Mouse (Mus musculus): Measurements from ENCODE around the gene Wars2. TPM values are rescaled to one million over a fixed set of nuclear protein-coding genes. Genes with fewer than 3 reads are reported as not detected.

Gene Wars2
- polyA plus RNA-seq, 1 experiment from 2014 or later = 7.1 TPM

GRCm38 (mm10) chr3:99173178-99173577, 32.3 kb downstream of the Wars2 start:
- Histone ChIP-seq H3K9me3 (ENCODE audit: control insufficient read depth, low read length) (no peaks in the 10 kb centered on the region), H3K9ac (replicated peaks; ENCODE audit: low read depth, low read length) (no peak overlapping the region), H3K36me3 (ENCODE audit: control insufficient read depth, insufficient read depth, low read length) (no peaks in the 10 kb centered on the region), H3K4me2 (ENCODE audit: low read depth, low read length) (no peak overlapping the region), H3K4me3 (ENCODE audit: low read depth, low read length) (no peak overlapping the region), H3K27ac (ENCODE audit: low read depth, low read length) (no peak overlapping the region), H3K27me3 (ENCODE audit: control insufficient read depth, insufficient read depth, low read length) (no peaks in the 10 kb centered on the region), H3K4me1 (ENCODE audit: control insufficient read depth, insufficient read depth, low read length) (no peaks in the 10 kb centered on the region)
- no peak for ATAC-seq (ENCODE audit: low read depth)
- WGBS = 94% methylated on average over 5 of the region's 5 CpGs

GRCm38 (mm10) chr3:99174658-99175304, 33.9 kb downstream of the Wars2 start:
- Histone ChIP-seq H3K4me1 (ENCODE audit: control insufficient read depth, insufficient read depth, low read length) (no peaks in the 10 kb centered on the region), H3K36me3 (ENCODE audit: control insufficient read depth, insufficient read depth, low read length) (no peaks in the 10 kb centered on the region), H3K9ac (replicated peaks; ENCODE audit: low read depth, low read length) (no peak overlapping the region), H3K27ac (ENCODE audit: low read depth, low read length) (no peak overlapping the region), H3K4me3 (ENCODE audit: low read depth, low read length) (no peak overlapping the region), H3K4me2 (ENCODE audit: low read depth, low read length) (no peak overlapping the region), H3K27me3 (ENCODE audit: control insufficient read depth, insufficient read depth, low read length) (no peaks in the 10 kb centered on the region), H3K9me3 (ENCODE audit: control insufficient read depth, low read length) (no peaks in the 10 kb centered on the region)
- peak; percentile 80 for ATAC-seq (ENCODE audit: low read depth)
- 19% methylated on average over 9 of the region's 9 CpGs for WGBS

GRCm38 (mm10) chr3:99183355-99184016, 42.6 kb downstream of the Wars2 start:
- no peak overlapping the region for H3K9ac ChIP-seq (replicated peaks; ENCODE audit: low read depth, low read length)
- H3K9me3 ChIP-seq (ENCODE audit: control insufficient read depth, low read length) = no peaks in the 10 kb centered on the region
- H3K4me1 ChIP-seq (ENCODE audit: control insufficient read depth, insufficient read depth, low read length) = no peaks in the 10 kb centered on the region
- no peak for ATAC-seq (ENCODE audit: low read depth)
- no peak overlapping the region for H3K27ac ChIP-seq (ENCODE audit: low read depth, low read length)
- 80% methylated on average over 17 of the region's 17 CpGs for WGBS
- H3K36me3 ChIP-seq (ENCODE audit: control insufficient read depth, insufficient read depth, low read length) = no peaks in the 10 kb centered on the region
- H3K4me3 ChIP-seq (ENCODE audit: low read depth, low read length) = no peak overlapping the region
- H3K27me3 ChIP-seq (ENCODE audit: control insufficient read depth, insufficient read depth, low read length) = no peaks in the 10 kb centered on the region
- no peak overlapping the region for H3K4me2 ChIP-seq (ENCODE audit: low read depth, low read length)

- Histone ChIP-seq H3K9me3 (ENCODE audit: control insufficient read depth, low read length) (no peaks in the 10 kb centered on the region), H3K9ac (replicated peaks; ENCODE audit: low read depth, low read length) (no peak overlapping the region), H3K4me1 (ENCODE audit: control insufficient read depth, insufficient read depth, low read length) (no peaks in the 10 kb centered on the region), H3K36me3 (ENCODE audit: control insufficient read depth, insufficient read depth, low read length) (no peaks in the 10 kb centered on the region), H3K27ac (ENCODE audit: low read depth, low read length) (no peak overlapping the region), H3K4me2 (ENCODE audit: low read depth, low read length) (no peak overlapping the region), H3K27me3 (ENCODE audit: control insufficient read depth, insufficient read depth, low read length) (no peaks in the 10 kb centered on the region), H3K4me3 (ENCODE audit: low read depth, low read length) (no peak overlapping the region)
- 67% methylated on average over 1 of the region's 1 CpGs for WGBS
- ATAC-seq (ENCODE audit: low read depth) = no peak
Observed at GRCm38 (mm10) chr3:99184373-99184772, 43.5 kb downstream of the Wars2 start.

- no peak for ATAC-seq (ENCODE audit: low read depth)
- WGBS = 92% methylated on average over 1 of the region's 1 CpGs
- H3K36me3 ChIP-seq (ENCODE audit: control insufficient read depth, insufficient read depth, low read length) = no peaks in the 10 kb centered on the region
- no peak overlapping the region for H3K9ac ChIP-seq (replicated peaks; ENCODE audit: low read depth, low read length)
- H3K27me3 ChIP-seq (ENCODE audit: control insufficient read depth, insufficient read depth, low read length) = no peaks in the 10 kb centered on the region
- H3K4me2 ChIP-seq (ENCODE audit: low read depth, low read length) = no peak overlapping the region
- no peak overlapping the region for H3K27ac ChIP-seq (ENCODE audit: low read depth, low read length)
- no peaks in the 10 kb centered on the region for H3K4me1 ChIP-seq (ENCODE audit: control insufficient read depth, insufficient read depth, low read length)
- H3K4me3 ChIP-seq (ENCODE audit: low read depth, low read length) = no peak overlapping the region
- no peaks in the 10 kb centered on the region for H3K9me3 ChIP-seq (ENCODE audit: control insufficient read depth, low read length)
Observed at GRCm38 (mm10) chr3:99188097-99188496, 47.2 kb downstream of the Wars2 start.

GRCm38 (mm10) chr3:99193576-99193975, 52.7 kb downstream of the Wars2 start:
- Histone ChIP-seq H3K9ac (replicated peaks; ENCODE audit: low read depth, low read length) (no peak overlapping the region), H3K9me3 (ENCODE audit: control insufficient read depth, low read length) (no peaks in the 10 kb centered on the region), H3K4me3 (ENCODE audit: low read depth, low read length) (no peak overlapping the region), H3K27ac (ENCODE audit: low read depth, low read length) (no peak overlapping the region), H3K27me3 (ENCODE audit: control insufficient read depth, insufficient read depth, low read length) (no peaks in the 10 kb centered on the region), H3K4me1 (ENCODE audit: control insufficient read depth, insufficient read depth, low read length) (no peaks in the 10 kb centered on the region), H3K4me2 (ENCODE audit: low read depth, low read length) (no peak overlapping the region), H3K36me3 (ENCODE audit: control insufficient read depth, insufficient read depth, low read length) (no peaks in the 10 kb centered on the region)
- 83% methylated on average over 4 of the region's 4 CpGs for WGBS
- no peak for ATAC-seq (ENCODE audit: low read depth)

GRCm38 (mm10) chr3:99203331-99203730, 62.5 kb downstream of the Wars2 start:
- no peak for ATAC-seq (ENCODE audit: low read depth)
- H3K4me1 ChIP-seq (ENCODE audit: control insufficient read depth, insufficient read depth, low read length) = no peaks in the 10 kb centered on the region
- no peak overlapping the region for H3K9ac ChIP-seq (replicated peaks; ENCODE audit: low read depth, low read length)
- H3K4me3 ChIP-seq (ENCODE audit: low read depth, low read length) = no peak overlapping the region
- no peaks in the 10 kb centered on the region for H3K36me3 ChIP-seq (ENCODE audit: control insufficient read depth, insufficient read depth, low read length)
- no peak overlapping the region for H3K4me2 ChIP-seq (ENCODE audit: low read depth, low read length)
- H3K9me3 ChIP-seq (ENCODE audit: control insufficient read depth, low read length) = no peaks in the 10 kb centered on the region
- H3K27me3 ChIP-seq (ENCODE audit: control insufficient read depth, insufficient read depth, low read length) = no peaks in the 10 kb centered on the region
- no peak overlapping the region for H3K27ac ChIP-seq (ENCODE audit: low read depth, low read length)

GRCm38 (mm10) chr3:99208416-99208815, 67.5 kb downstream of the Wars2 start:
- WGBS = 54% methylated on average over 1 of the region's 1 CpGs
- Histone ChIP-seq H3K4me2 (ENCODE audit: low read depth, low read length) (no peak overlapping the region), H3K36me3 (ENCODE audit: control insufficient read depth, insufficient read depth, low read length) (no peaks in the 10 kb centered on the region), H3K27me3 (ENCODE audit: control insufficient read depth, insufficient read depth, low read length) (no peaks in the 10 kb centered on the region), H3K9me3 (ENCODE audit: control insufficient read depth, low read length) (no peaks in the 10 kb centered on the region), H3K9ac (replicated peaks; ENCODE audit: low read depth, low read length) (no peak overlapping the region), H3K27ac (ENCODE audit: low read depth, low read length) (no peak overlapping the region), H3K4me3 (ENCODE audit: low read depth, low read length) (no peak overlapping the region), H3K4me1 (ENCODE audit: control insufficient read depth, insufficient read depth, low read length) (no peaks in the 10 kb centered on the region)
- no peak for ATAC-seq (ENCODE audit: low read depth)

- H3K4me2 ChIP-seq (ENCODE audit: low read depth, low read length) = no peak overlapping the region
- no peaks in the 10 kb centered on the region for H3K4me1 ChIP-seq (ENCODE audit: control insufficient read depth, insufficient read depth, low read length)
- no peak overlapping the region for H3K4me3 ChIP-seq (ENCODE audit: low read depth, low read length)
- no peaks in the 10 kb centered on the region for H3K9me3 ChIP-seq (ENCODE audit: control insufficient read depth, low read length)
- WGBS = 30% methylated on average over 14 of the region's 14 CpGs
- H3K9ac ChIP-seq (replicated peaks; ENCODE audit: low read depth, low read length) = no peak overlapping the region
- ATAC-seq (ENCODE audit: low read depth) = peak; percentile 14; the same call in 1 of the 2 replicates
- no peaks in the 10 kb centered on the region for H3K36me3 ChIP-seq (ENCODE audit: control insufficient read depth, insufficient read depth, low read length)
- H3K27me3 ChIP-seq (ENCODE audit: control insufficient read depth, insufficient read depth, low read length) = no peaks in the 10 kb centered on the region
- no peak overlapping the region for H3K27ac ChIP-seq (ENCODE audit: low read depth, low read length)
Observed at GRCm38 (mm10) chr3:99211105-99211698, 70.3 kb downstream of the Wars2 start.

Data from neural tube, embryonic 14.5 days (tissue).